Mouse (Mus musculus) erythroblast, embryonic 14.5 days (primary cell): ENCODE results near the gene Klf3.

Experiments used
- GATA1 ChIP-seq: IDR thresholded peaks from 2 replicates; pipeline ENCODE4 v1.6.1; 2012; ENCODE audit warnings: low read length, inconsistent platforms, mixed read lengths
- TAL1 ChIP-seq: IDR thresholded peaks from 3 replicates; pipeline ENCODE4 v1.6.1; 2012; ENCODE audit warnings: low read length, inconsistent platforms, mixed read lengths

GRCm38 (mm10) chr5:64878027-64878425 is 74.8 kb downstream of the Klf3 start:
- TF ChIP-seq TAL1, result no peak
- TF ChIP-seq GATA1, result no peak
